Mouse (Mus musculus) small intestine, adult 2 months (tissue): Measurements from ENCODE around the gene Tex48.

ENCODE experiments used
- CTCF ChIP-seq: fragments of 200-500 bp; IDR thresholded peaks from 2 replicates; pipeline ENCODE4 v1.5.1; 2012; ENCODE audit warnings: low read depth, mild to moderate bottlenecking, control low read depth, inconsistent platforms, low read length, moderate library complexity, mixed read lengths; ENCODE audit not compliant: insufficient replicate concordance, insufficient read length; ENCODE audit errors: extremely low read depth
- POLR2A ChIP-seq: fragments of 200-500 bp; IDR thresholded peaks from 2 replicates; pipeline ENCODE4 v1.6.1; 2012; ENCODE audit warnings: low read depth, mild to moderate bottlenecking, control low read depth, inconsistent platforms, low read length, moderate library complexity

DNA sequence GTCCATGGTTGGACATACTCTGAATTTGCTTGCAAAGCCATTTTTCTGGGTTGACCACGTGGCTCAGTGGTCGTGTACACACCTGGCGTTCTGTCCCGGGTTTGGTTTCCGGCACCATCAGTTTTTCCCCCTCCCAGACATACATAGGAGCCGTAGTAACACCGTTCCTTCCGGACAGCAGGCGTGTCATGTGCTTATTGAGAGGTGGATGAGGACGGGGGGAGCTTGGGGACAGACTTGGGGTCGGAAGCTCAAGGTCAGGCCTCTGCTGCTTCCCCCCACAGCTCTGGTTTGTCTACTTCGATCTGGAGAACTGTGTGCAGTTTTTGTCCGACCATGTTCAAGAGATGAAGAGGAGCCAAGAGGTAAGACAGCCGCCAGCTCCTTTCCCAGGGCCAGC is 42.6 kb downstream of the Tex48 start:
- TF ChIP-seq CTCF, result no peak
- TF ChIP-seq POLR2A, result no peak
